Mouse (Mus musculus): ENCODE results near the gene Ankub1.

Gene Ankub1

DNA sequence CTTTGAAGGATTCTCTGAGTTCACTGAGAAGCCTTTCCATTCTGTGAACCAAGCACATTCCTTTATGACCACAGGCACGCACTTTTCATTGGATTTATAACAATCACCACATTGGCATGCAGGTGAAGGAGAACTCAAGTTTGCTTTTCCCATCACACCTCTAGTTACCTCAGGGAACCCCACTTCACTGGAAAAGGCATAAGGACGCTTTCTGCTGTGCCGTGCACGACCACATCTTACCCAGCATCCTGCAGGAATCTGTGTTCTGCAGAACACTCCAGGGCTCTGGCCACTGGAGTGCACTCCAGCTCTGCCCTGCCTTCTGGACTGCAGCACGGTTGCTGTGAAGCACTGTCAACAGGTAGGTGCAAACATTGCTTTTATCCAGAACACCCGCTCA lies 55.0 kb downstream of the Ankub1 start:
- peak; percentile 61 to 90 for DNase-seq

DNA sequence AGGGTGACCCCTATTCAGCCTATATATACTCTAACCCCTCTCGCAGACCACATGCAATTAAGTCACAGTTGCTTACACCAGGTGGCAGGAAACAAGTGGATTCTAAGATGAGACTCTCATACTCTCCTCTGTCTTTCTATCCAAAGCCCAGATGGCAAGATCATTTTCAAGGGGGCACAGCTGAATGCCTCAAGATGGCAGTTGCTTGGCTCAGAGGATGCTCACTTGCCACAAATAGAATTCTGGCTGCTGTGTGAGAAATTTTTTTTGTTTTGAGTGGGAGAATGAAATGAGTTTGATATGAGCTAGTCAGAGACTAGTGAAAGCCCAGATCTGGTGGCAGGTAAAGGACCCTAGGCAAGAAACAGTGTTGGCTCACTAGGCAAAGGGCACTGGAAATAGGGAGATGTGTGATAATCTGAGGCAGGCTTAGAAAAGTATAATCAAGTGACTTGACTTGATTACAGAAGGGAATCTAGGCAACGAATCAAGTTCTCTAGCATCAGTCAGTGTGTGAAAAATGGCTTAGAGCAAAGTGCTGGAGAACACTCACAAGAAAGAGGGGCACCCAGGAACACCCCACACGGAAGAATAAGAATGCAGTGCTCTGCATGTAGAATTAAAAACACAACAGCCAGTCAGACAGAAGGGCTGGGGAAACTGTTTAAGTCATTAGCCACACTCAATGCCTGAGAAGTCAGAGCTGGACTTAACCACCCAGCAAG lies 57.7 kb downstream of the Ankub1 start:
- DNase-seq: no peak

DNA sequence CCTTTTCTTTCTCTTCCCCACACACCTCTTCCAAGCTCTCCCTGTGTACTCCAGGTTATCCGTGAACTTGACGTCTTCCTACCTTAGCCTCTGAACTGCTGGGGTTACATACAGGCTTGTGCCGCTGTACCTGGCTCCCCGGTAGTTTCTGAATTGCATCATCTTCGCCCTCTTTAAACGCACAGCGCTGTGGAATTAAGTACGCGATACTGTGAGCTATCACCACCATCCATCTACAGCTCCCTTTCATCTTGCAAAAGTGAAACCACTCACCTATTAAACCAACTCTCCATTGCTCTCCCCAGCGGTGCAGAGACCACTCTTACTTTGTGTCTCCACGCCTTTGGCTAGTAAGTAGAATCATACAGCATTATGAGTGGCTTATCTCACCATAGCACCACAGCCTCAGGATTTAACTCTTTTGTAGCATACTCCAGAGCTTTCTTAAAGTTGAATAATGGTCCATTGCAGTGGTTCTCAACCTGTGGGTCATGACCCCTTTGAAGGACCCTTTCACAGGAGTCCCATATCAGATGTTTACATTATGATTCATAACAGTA lies 65.6 kb downstream of the Ankub1 start:
- DNase-seq: no peak

DNA sequence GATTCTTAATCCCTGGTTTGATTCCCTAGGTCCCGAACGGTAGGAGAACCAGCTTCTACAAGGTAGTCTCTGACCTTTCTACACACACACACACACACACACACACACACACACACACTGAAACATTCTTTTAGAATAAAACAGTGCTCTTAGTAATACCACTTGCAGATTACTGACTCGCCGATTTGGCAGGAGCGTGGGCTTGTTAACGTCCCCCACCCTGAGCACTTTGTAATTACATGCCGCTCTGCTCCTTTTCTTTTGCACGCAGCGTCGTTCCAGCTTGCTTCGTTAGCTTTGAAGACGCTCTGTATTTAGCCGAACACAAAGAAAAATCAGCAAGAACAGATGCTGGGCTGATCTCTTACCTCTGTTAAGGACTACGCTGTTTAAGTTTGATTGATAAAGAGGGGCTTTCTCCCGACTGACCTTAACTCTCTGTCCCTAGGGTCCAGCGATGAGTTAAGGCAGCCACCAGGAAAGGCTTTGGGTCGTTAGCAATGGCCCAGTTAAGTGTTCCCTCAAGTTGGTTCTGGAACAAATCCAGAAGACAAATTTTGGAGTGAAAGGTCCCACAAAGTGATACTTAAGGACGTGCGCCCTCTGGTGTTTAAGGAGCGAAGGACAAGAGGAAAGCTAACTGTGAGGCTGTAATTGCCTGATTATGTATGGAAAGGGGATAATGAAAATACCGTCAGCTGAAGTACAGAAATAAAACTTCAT lies 67.2 kb downstream of the Ankub1 start:
- DNase-seq: peak; percentile 49 to 81

DNA sequence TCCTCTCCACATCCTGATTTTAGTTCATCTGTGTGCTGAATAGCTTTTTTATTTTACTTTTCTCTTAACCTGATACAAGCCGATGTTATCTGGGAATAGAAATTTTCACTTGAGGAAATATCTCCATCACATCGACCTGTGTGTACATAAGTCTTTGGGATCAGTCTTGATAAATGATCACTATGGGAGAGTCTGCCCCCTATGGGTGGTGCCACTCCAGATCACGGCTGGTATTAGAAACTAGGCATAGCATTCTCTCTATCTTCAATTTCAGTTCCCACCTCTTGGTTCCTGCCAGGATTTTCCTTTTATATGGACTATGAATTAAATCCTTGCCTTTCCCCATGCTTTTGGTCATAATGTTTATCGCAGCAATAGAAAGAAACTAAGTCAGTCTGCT lies 72.9 kb downstream of the Ankub1 start:
- no peak for DNase-seq

DNA sequence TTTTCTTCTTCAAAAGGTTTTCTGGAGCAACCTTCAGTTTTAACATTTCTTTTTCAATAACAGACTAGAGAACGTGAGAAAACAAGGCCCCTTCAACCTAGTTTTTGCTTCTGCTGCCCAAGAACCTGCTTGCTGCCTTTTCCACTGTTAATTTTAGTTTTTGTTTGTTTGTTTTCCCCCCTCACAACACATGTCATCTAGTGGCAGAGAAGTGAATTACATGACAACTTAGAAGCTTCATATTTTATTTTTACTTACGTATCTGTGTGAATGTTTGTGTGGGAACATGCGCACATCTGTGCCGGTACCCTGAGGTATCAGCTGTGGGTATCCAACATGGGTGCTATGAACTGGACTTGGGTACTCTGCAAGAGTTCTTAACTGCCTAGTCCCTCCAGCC lies 76.9 kb downstream of the Ankub1 start:
- no peak for DNase-seq

DNA sequence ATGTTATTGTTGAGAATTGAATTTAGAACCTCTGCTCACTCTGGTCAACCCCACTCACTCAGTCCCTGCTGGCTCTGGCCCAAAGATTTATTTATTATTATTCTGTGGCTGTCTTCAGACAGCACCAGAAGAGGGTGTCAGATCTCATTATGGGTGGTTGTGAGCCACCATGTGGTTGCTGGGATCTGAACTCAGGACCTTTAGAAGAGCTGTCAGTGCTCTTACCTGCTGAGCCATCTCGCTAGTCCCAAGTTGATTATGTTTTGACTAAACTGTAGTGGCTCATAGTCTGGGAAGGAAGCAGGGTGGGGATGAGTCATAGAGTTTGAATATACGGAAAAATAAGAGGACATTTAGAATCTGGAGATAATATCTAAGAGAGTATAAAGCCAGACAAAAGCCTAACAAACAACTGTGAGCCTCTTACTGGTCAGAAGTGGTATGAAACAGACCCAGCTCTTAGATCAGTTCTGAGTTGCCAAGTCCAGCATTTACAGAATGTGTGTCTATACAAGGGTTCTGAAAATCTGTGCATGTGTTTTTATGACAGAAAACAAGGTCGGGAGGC lies 80.1 kb downstream of the Ankub1 start:
- DNase-seq: no peak

DNA sequence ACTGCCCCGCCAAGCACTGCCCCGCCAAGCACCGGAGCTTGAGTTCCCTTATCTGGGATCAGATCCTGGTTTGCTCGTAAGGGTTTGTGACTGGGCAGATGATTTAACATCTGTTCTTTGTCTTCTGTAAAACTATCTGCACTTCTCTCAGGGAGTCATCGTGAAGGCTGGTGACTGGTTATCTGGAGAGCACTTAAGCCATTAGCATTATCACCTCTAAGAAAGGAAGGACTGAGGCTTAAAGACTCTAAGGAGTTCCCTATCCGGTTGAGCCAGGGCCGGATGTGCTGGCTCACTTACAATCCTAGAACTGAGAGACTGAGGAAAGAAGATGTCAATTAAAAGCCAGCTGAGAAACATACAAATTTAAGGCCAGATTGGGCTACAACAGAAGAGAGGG lies 80.8 kb downstream of the Ankub1 start:
- no peak for DNase-seq

Data from lung, postnatal 4 days (tissue).